Mouse (Mus musculus): Measurements from ENCODE around the gene Slc10a6. TPM values are rescaled to one million over a fixed set of nuclear protein-coding genes. Genes with fewer than 3 reads are reported as not detected.

The Slc10a6 gene
- polyA plus RNA-seq, 1 experiment from 2014 or later: 0.07 TPM

- ATAC-seq (ENCODE audit: insufficient number of reproducible peaks, low FRiP score, low TSS enrichment, low read depth) (no peak), DNase-seq (ENCODE audit: low spot score) (no peak)
- H3K9ac ChIP-seq (ENCODE audit: low read length): no peak overlapping the region
- H3K9me3 ChIP-seq (ENCODE audit: control insufficient read depth, low read length): no peaks in the 10 kb centered on the region
- H3K27me3 ChIP-seq (ENCODE audit: control insufficient read depth, insufficient read depth, low read length): no peaks in the 10 kb centered on the region
- 91% methylated on average over 10 of the region's 10 CpGs for WGBS
- H3K36me3 ChIP-seq (ENCODE audit: control insufficient read depth, insufficient read depth, low read length): no peaks in the 10 kb centered on the region
- no peak overlapping the region for H3K4me2 ChIP-seq (ENCODE audit: low read depth, severe bottlenecking)
- H3K4me3 ChIP-seq (ENCODE audit: low read depth, low read length): no peak overlapping the region
- H3K4me1 ChIP-seq (ENCODE audit: control insufficient read depth, insufficient read depth, low read length): no peaks in the 10 kb centered on the region
- H3K27ac ChIP-seq (replicated peaks; ENCODE audit: low read depth, low read length): no peak overlapping the region
These were observed 18.2 kb downstream of the Slc10a6 start for GRCm38 (mm10) chr5:103610856-103611472.

- Histone ChIP-seq H3K36me3 (ENCODE audit: control insufficient read depth, insufficient read depth, low read length) (no peaks in the 10 kb centered on the region), H3K27ac (replicated peaks; ENCODE audit: low read depth, low read length) (no peak overlapping the region), H3K4me3 (ENCODE audit: low read depth, low read length) (no peak overlapping the region), H3K4me2 (ENCODE audit: low read depth, severe bottlenecking) (no peak overlapping the region), H3K9me3 (ENCODE audit: control insufficient read depth, low read length) (no peaks in the 10 kb centered on the region), H3K9ac (ENCODE audit: low read length) (no peak overlapping the region), H3K27me3 (ENCODE audit: control insufficient read depth, insufficient read depth, low read length) (no peaks in the 10 kb centered on the region), H3K4me1 (ENCODE audit: control insufficient read depth, insufficient read depth, low read length) (no peaks in the 10 kb centered on the region)
- DNase-seq (ENCODE audit: low spot score) (no peak), ATAC-seq (ENCODE audit: insufficient number of reproducible peaks, low FRiP score, low TSS enrichment, low read depth) (no peak)
- WGBS: 63% methylated on average over 5 of the region's 5 CpGs
These were observed 19.1 kb downstream of the Slc10a6 start for GRCm38 (mm10) chr5:103610148-103610547.

DNA sequence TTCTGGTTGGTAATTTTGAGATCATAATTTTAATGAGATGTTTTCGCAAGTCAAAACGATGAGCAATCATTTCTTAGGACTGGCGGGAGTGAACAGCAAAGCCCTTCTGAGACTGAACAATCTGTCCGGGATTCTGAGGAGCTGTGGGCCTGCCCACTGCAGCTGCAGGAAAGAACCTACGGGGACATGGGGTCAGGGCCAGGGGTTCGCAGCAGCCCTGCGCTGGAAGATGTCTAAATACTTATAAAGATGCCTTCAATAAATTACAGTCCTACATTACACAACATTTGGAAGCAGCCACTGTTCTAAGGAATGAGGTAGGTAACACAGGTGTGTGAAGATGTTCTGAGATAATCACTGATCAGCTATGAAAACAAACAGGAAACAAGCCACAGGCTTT is 23.5 kb downstream of the Slc10a6 start:
- ATAC-seq (ENCODE audit: insufficient number of reproducible peaks, low FRiP score, low TSS enrichment, low read depth) (no peak), DNase-seq (ENCODE audit: low spot score) (no peak)
- H3K4me3 ChIP-seq (ENCODE audit: low read depth, low read length): no peak overlapping the region
- H3K27ac ChIP-seq (replicated peaks; ENCODE audit: low read depth, low read length): no peak overlapping the region
- H3K9ac ChIP-seq (ENCODE audit: low read length): no peak overlapping the region
- H3K36me3 ChIP-seq (ENCODE audit: control insufficient read depth, insufficient read depth, low read length): no peaks in the 10 kb centered on the region
- H3K9me3 ChIP-seq (ENCODE audit: control insufficient read depth, low read length): no peaks in the 10 kb centered on the region
- 81% methylated on average over 7 of the region's 7 CpGs for WGBS
- H3K4me2 ChIP-seq (ENCODE audit: low read depth, severe bottlenecking): no peak overlapping the region
- no peaks in the 10 kb centered on the region for H3K4me1 ChIP-seq (ENCODE audit: control insufficient read depth, insufficient read depth, low read length)
- H3K27me3 ChIP-seq (ENCODE audit: control insufficient read depth, insufficient read depth, low read length): no peaks in the 10 kb centered on the region

- no peak for DNase-seq (ENCODE audit: low spot score)
- no peak for ATAC-seq (ENCODE audit: insufficient number of reproducible peaks, low FRiP score, low TSS enrichment, low read depth)
- WGBS: 82% methylated on average over 11 of the region's 11 CpGs
- no peaks in the 10 kb centered on the region for H3K36me3 ChIP-seq (ENCODE audit: control insufficient read depth, insufficient read depth, low read length)
- H3K4me1 ChIP-seq (ENCODE audit: control insufficient read depth, insufficient read depth, low read length): no peaks in the 10 kb centered on the region
- H3K9ac ChIP-seq (ENCODE audit: low read length): no peak overlapping the region
- no peak overlapping the region for H3K4me2 ChIP-seq (ENCODE audit: low read depth, severe bottlenecking)
- H3K9me3 ChIP-seq (ENCODE audit: control insufficient read depth, low read length): no peaks in the 10 kb centered on the region
- H3K27me3 ChIP-seq (ENCODE audit: control insufficient read depth, insufficient read depth, low read length): no peaks in the 10 kb centered on the region
- no peak overlapping the region for H3K27ac ChIP-seq (replicated peaks; ENCODE audit: low read depth, low read length)
- H3K4me3 ChIP-seq (ENCODE audit: low read depth, low read length): no peak overlapping the region
These were observed 25.9 kb downstream of the Slc10a6 start for GRCm38 (mm10) chr5:103603115-103603893.

GRCm38 (mm10) chr5:103598881-103599280 is 30.3 kb downstream of the Slc10a6 start:
- Histone ChIP-seq H3K4me2 (ENCODE audit: low read depth, severe bottlenecking) (no peak overlapping the region), H3K4me3 (ENCODE audit: low read depth, low read length) (no peak overlapping the region), H3K27me3 (ENCODE audit: control insufficient read depth, insufficient read depth, low read length) (no peaks in the 10 kb centered on the region), H3K9ac (ENCODE audit: low read length) (no peak overlapping the region), H3K9me3 (ENCODE audit: control insufficient read depth, low read length) (no peaks in the 10 kb centered on the region), H3K4me1 (ENCODE audit: control insufficient read depth, insufficient read depth, low read length) (no peaks in the 10 kb centered on the region), H3K27ac (replicated peaks; ENCODE audit: low read depth, low read length) (no peak overlapping the region), H3K36me3 (ENCODE audit: control insufficient read depth, insufficient read depth, low read length) (no peaks in the 10 kb centered on the region)
- ATAC-seq (ENCODE audit: insufficient number of reproducible peaks, low FRiP score, low TSS enrichment, low read depth) (no peak), DNase-seq (ENCODE audit: low spot score) (no peak)
- 84% methylated on average over 5 of the region's 5 CpGs for WGBS

DNA sequence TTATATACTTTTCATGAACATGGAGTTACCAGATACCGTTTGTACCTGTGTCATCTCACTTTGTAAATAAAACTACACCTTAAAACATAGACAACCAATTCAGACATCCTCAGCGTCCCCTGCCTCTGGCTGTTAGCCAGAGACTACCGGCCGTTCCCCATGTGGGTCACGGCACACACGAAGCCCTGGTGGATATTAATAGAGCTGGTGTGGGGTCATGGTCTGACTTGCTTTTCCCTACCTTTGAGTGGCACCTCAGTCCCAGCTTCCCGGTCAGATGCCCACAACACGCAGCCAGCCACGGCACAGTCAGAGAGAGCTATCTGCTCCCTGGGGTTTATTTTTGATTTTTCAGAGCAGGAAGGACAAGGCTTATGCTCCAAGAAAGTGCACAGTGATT is 30.9 kb downstream of the Slc10a6 start:
- Histone ChIP-seq H3K4me3 (ENCODE audit: low read depth, low read length) (no peak overlapping the region), H3K9ac (ENCODE audit: low read length) (no peak overlapping the region), H3K4me2 (ENCODE audit: low read depth, severe bottlenecking) (no peak overlapping the region), H3K27ac (replicated peaks; ENCODE audit: low read depth, low read length) (no peak overlapping the region), H3K4me1 (ENCODE audit: control insufficient read depth, insufficient read depth, low read length) (no peaks in the 10 kb centered on the region), H3K9me3 (ENCODE audit: control insufficient read depth, low read length) (no peaks in the 10 kb centered on the region), H3K36me3 (ENCODE audit: control insufficient read depth, insufficient read depth, low read length) (no peaks in the 10 kb centered on the region), H3K27me3 (ENCODE audit: control insufficient read depth, insufficient read depth, low read length) (no peaks in the 10 kb centered on the region)
- ATAC-seq (ENCODE audit: insufficient number of reproducible peaks, low FRiP score, low TSS enrichment, low read depth) (no peak), DNase-seq (ENCODE audit: low spot score) (no peak)
- 94% methylated on average over 9 of the region's 9 CpGs for WGBS

GRCm38 (mm10) chr5:103597604-103598003 is 31.6 kb downstream of the Slc10a6 start:
- Histone ChIP-seq H3K4me2 (ENCODE audit: low read depth, severe bottlenecking) (no peak overlapping the region), H3K9ac (ENCODE audit: low read length) (no peak overlapping the region), H3K4me1 (ENCODE audit: control insufficient read depth, insufficient read depth, low read length) (no peaks in the 10 kb centered on the region), H3K27me3 (ENCODE audit: control insufficient read depth, insufficient read depth, low read length) (no peaks in the 10 kb centered on the region), H3K36me3 (ENCODE audit: control insufficient read depth, insufficient read depth, low read length) (no peaks in the 10 kb centered on the region), H3K9me3 (ENCODE audit: control insufficient read depth, low read length) (no peaks in the 10 kb centered on the region), H3K27ac (replicated peaks; ENCODE audit: low read depth, low read length) (no peak overlapping the region), H3K4me3 (ENCODE audit: low read depth, low read length) (no peak overlapping the region)
- 72% methylated on average over 6 of the region's 6 CpGs for WGBS
- DNase-seq (ENCODE audit: low spot score) (no peak), ATAC-seq (ENCODE audit: insufficient number of reproducible peaks, low FRiP score, low TSS enrichment, low read depth) (no peak)

- 72% methylated on average over 14 of the region's 14 CpGs for WGBS
- Histone ChIP-seq H3K36me3 (ENCODE audit: control insufficient read depth, insufficient read depth, low read length) (no peaks in the 10 kb centered on the region), H3K4me3 (ENCODE audit: low read depth, low read length) (no peak overlapping the region), H3K4me1 (ENCODE audit: control insufficient read depth, insufficient read depth, low read length) (no peaks in the 10 kb centered on the region), H3K27me3 (ENCODE audit: control insufficient read depth, insufficient read depth, low read length) (no peaks in the 10 kb centered on the region), H3K27ac (replicated peaks; ENCODE audit: low read depth, low read length) (no peak overlapping the region), H3K4me2 (ENCODE audit: low read depth, severe bottlenecking) (no peak overlapping the region), H3K9ac (ENCODE audit: low read length) (no peak overlapping the region), H3K9me3 (ENCODE audit: control insufficient read depth, low read length) (no peaks in the 10 kb centered on the region)
- ATAC-seq (ENCODE audit: insufficient number of reproducible peaks, low FRiP score, low TSS enrichment, low read depth) (no peak), DNase-seq (ENCODE audit: low spot score) (no peak)
These were observed 32.6 kb downstream of the Slc10a6 start for GRCm38 (mm10) chr5:103596467-103597146.

Data from limb, embryonic 11.5 days (tissue).